Mouse (Mus musculus): Measurements from ENCODE around the gene Prr13. TPM values are rescaled to one million over a fixed set of nuclear protein-coding genes. Genes with fewer than 3 reads are reported as not detected.

Gene Prr13
- polyA plus RNA-seq, 2 experiments from 2014 or later = 1,029 to 1,286 TPM

GRCm38 (mm10) chr15:102461430-102462075 lies 2.7 kb downstream of the Prr13 start:
- no peak for ATAC-seq

GRCm38 (mm10) chr15:102463666-102464065 lies 4.8 kb downstream of the Prr13 start:
- ATAC-seq = no peak

- no peak for ATAC-seq
Observed at GRCm38 (mm10) chr15:102468675-102469370, 10.0 kb downstream of the Prr13 start.

GRCm38 (mm10) chr15:102470183-102470604 lies 11.4 kb downstream of the Prr13 start, which contains the start of gene Pcbp2:
Gene Pcbp2, plus strand, starts transcription at chr15:102470539.
- ATAC-seq = peak; percentile 97

- peak; percentile 26 for ATAC-seq
Observed at GRCm38 (mm10) chr15:102470605-102471294, 11.9 kb downstream of the Prr13 start.

GRCm38 (mm10) chr15:102471295-102471645 lies 12.4 kb downstream of the Prr13 start:
- ATAC-seq = no peak

GRCm38 (mm10) chr15:102471727-102472126 lies 12.9 kb downstream of the Prr13 start:
- no peak for ATAC-seq

- no peak for ATAC-seq
Observed at GRCm38 (mm10) chr15:102473246-102473645, 14.4 kb downstream of the Prr13 start.

GRCm38 (mm10) chr15:102474520-102474919 lies 15.7 kb downstream of the Prr13 start:
- no peak for ATAC-seq

GRCm38 (mm10) chr15:102483136-102483535 lies 24.3 kb downstream of the Prr13 start:
- ATAC-seq = no peak

GRCm38 (mm10) chr15:102485853-102486252 lies 27.0 kb downstream of the Prr13 start:
- ATAC-seq = no peak

- ATAC-seq = no peak
Observed at GRCm38 (mm10) chr15:102487664-102488063, 28.8 kb downstream of the Prr13 start.

- ATAC-seq = no peak
Observed at GRCm38 (mm10) chr15:102498322-102498721, 39.5 kb downstream of the Prr13 start.

GRCm38 (mm10) chr15:102499370-102499769 lies 40.5 kb downstream of the Prr13 start:
- ATAC-seq = no peak

- ATAC-seq = no peak
Observed at GRCm38 (mm10) chr15:102499851-102500250, 41.0 kb downstream of the Prr13 start.

GRCm38 (mm10) chr15:102500479-102500878 lies 41.7 kb downstream of the Prr13 start:
- no peak for ATAC-seq

GRCm38 (mm10) chr15:102501084-102501814 lies 42.4 kb downstream of the Prr13 start:
- ATAC-seq = no peak

- ATAC-seq = no peak
Observed at GRCm38 (mm10) chr15:102502254-102502840, 43.5 kb downstream of the Prr13 start.

GRCm38 (mm10) chr15:102503447-102503846 lies 44.6 kb downstream of the Prr13 start, which contains the start of gene Gm10337:
Gene Gm10337, plus strand, starts transcription at chr15:102503722.
- no peak for ATAC-seq

- no peak for ATAC-seq
Observed at GRCm38 (mm10) chr15:102503924-102504782, 45.3 kb downstream of the Prr13 start.

GRCm38 (mm10) chr15:102505073-102505769 lies 46.4 kb downstream of the Prr13 start:
- ATAC-seq = no peak

All from CD4-positive, CD25-positive, alpha-beta regulatory T cell, adult 4 months (primary cell).